Mouse (Mus musculus) testis, adult 2 months (tissue): ENCODE measurements around the gene Zfp692.

ENCODE experiments used
- CTCF ChIP-seq: fragments of 200-500 bp; IDR thresholded peaks from 2 replicates; pipeline ENCODE4 v1.5.1; 2012; ENCODE audit warnings: low read depth, mild to moderate bottlenecking, inconsistent platforms, low read length, moderate library complexity; ENCODE audit not compliant: control insufficient read depth, insufficient read depth, insufficient replicate concordance
- POLR2A ChIP-seq: fragments of 200-500 bp; IDR thresholded peaks from 2 replicates; pipeline ENCODE4 v1.6.1; 2012; ENCODE audit warnings: low read depth, mild to moderate bottlenecking, inconsistent platforms, low read length, moderate library complexity; ENCODE audit not compliant: control insufficient read depth

- TF ChIP-seq CTCF (no peak), POLR2A (no peak)
Observed at GRCm38 (mm10) chr11:58357844-58358534, 51.1 kb downstream of the Zfp692 start.
